ENCODE assay signal across 8 mouse cellular contexts in the genomic region with DNA sequence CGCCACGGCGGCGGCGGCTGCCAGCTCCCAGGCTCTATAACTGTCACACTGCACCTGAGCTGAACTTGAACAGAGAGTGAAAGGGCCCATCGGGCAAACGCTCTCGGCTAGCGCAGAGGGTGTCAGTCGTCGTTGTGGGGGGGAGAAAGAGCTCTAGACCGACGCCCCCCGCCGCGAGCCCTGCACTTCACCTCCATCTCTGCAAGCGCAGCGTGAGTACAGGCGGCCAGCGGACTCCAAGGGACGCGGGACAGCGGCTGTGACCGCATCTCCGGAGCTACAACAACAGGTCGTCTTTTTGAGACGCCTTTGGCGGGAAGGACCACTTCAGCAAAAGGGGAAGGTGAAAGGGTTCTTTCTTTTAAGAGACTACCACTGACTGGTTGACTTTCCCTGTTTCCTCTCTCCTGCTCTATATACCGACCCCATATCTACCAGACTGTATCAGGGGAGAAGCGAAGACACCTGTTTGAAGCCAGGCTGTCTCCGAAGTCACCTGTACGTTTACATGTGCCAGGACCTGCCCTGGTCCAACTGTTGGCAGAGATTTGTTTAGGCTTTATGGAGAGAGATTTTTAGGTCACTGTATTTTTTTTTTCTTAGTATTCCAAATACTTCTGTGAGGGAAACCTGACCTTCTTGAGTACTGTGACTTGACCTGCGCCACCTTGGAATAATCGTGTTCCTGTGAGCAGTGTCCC. TPM values are rescaled to one million over a fixed set of nuclear protein-coding genes. Genes with fewer than 3 reads are reported as not detected.
A peak's percentile ranks its signal among the peaks of the same experiment; 100 is the strongest.
DNase-seq lines count a peak whose midpoint lies in the region; ATAC-seq and TF ChIP-seq lines count a peak whose summit lies in the region.

A gene (plus strand): TSS at position 13 of the 701 bp plus-strand sequence.

- no peaks in the 10 kb centered on the region for H3K9me3 ChIP-seq in lung, embryonic 14.5 days (ENCODE audit: low read depth, low read length)
- no peaks in the 10 kb centered on the region for H3K9me3 ChIP-seq in embryonic facial prominence, embryonic 15.5 days (replicated peaks)
- no peaks in the 10 kb centered on the region for H3K9me3 ChIP-seq in hindbrain, embryonic 13.5 days
- no peaks in the 10 kb centered on the region for H3K9me3 ChIP-seq in liver, embryonic 15.5 days (replicated peaks)

- peak; percentile 14 for DNase-seq in lung, embryonic 14.5 days
- DNase-seq in lung, postnatal 4 days = no peak
- DNase-seq in spleen, adult 12 weeks (ENCODE audit: low spot score) = no peak
- DNase-seq in adrenal gland, adult 8-10 months = no peak
- no peak for DNase-seq in cerebellum, adult 11 months

- peak; percentile 55; the same call in 1 of the 2 replicates for ATAC-seq in lung, embryonic 14.5 days (ENCODE audit: insufficient read depth)
- ATAC-seq in embryonic facial prominence, embryonic 15.5 days (ENCODE audit: insufficient number of reproducible peaks, low FRiP score, low TSS enrichment, low read depth) = 0 out of 2 replicates have a peak, but pooled peaks have one; percentile 57
- ATAC-seq in hindbrain, embryonic 13.5 days (ENCODE audit: low FRiP score) = peak; percentile 71
- no peak for ATAC-seq in liver, embryonic 15.5 days (ENCODE audit: insufficient read depth)

- 9% methylated on average over 34 of the region's 34 CpGs for WGBS in lung, embryonic 14.5 days
- WGBS in embryonic facial prominence, embryonic 15.5 days = 9% methylated on average over 34 of the region's 34 CpGs
- WGBS in hindbrain, embryonic 13.5 days = 11% methylated on average over 34 of the region's 34 CpGs
- WGBS in liver, embryonic 15.5 days (ENCODE audit: insufficient replicate concordance) = 10% methylated on average over 34 of the region's 34 CpGs

- H3K4me1 ChIP-seq in lung, embryonic 14.5 days (ENCODE audit: insufficient read depth) = no peaks in the 10 kb centered on the region
- H3K4me1 ChIP-seq in embryonic facial prominence, embryonic 15.5 days = peaks cover 15% of the 10 kb centered on the region
- H3K4me1 ChIP-seq in hindbrain, embryonic 13.5 days (replicated peaks) = peaks cover 9% of the 10 kb centered on the region
- no peaks in the 10 kb centered on the region for H3K4me1 ChIP-seq in liver, embryonic 15.5 days (replicated peaks)

- peak within 1 kb of the TSS; percentile 52 for H3K9ac ChIP-seq in lung, embryonic 14.5 days
- peak within 1 kb of the TSS; percentile 37; the same call in 1 of the 2 replicates for H3K9ac ChIP-seq in embryonic facial prominence, embryonic 15.5 days
- H3K9ac ChIP-seq in hindbrain, embryonic 13.5 days = peak within 1 kb of the TSS; percentile 87
- H3K9ac ChIP-seq in liver, embryonic 15.5 days = no peak within 1 kb of the TSS

- TF ChIP-seq CTCF in lung, embryonic 14.5 days (IDR thresholded peaks at IDR 0.05; ENCODE audit: low read depth) = no peak

- no peak within 1 kb of the TSS for H3K27ac ChIP-seq in lung, embryonic 14.5 days (ENCODE audit: low read depth)
- H3K27ac ChIP-seq in embryonic facial prominence, embryonic 15.5 days (replicated peaks) = no peak within 1 kb of the TSS
- H3K27ac ChIP-seq in hindbrain, embryonic 13.5 days = peak within 1 kb of the TSS; percentile 92
- H3K27ac ChIP-seq in liver, embryonic 15.5 days (replicated peaks) = no peak within 1 kb of the TSS

- peak within 1 kb of the TSS; percentile 54 for H3K4me3 ChIP-seq in lung, embryonic 14.5 days (ENCODE audit: low read depth, low read length)
- H3K4me3 ChIP-seq in embryonic facial prominence, embryonic 15.5 days (replicated peaks) = peak within 1 kb of the TSS; percentile 64
- H3K4me3 ChIP-seq in hindbrain, embryonic 13.5 days = peak within 1 kb of the TSS; percentile 89
- peak within 1 kb of the TSS; percentile 44 for H3K4me3 ChIP-seq in liver, embryonic 15.5 days (replicated peaks)

- peak within 1 kb of the TSS; percentile 99 for H3K4me2 ChIP-seq in lung, embryonic 14.5 days
- peak within 1 kb of the TSS; percentile 99 for H3K4me2 ChIP-seq in embryonic facial prominence, embryonic 15.5 days (replicated peaks)
- peak within 1 kb of the TSS; percentile 81 for H3K4me2 ChIP-seq in hindbrain, embryonic 13.5 days
- H3K4me2 ChIP-seq in liver, embryonic 15.5 days = peak within 1 kb of the TSS; percentile 63

- peaks cover 26% of the 10 kb centered on the region for H3K27me3 ChIP-seq in lung, embryonic 14.5 days (ENCODE audit: insufficient read depth, low read length)
- peaks cover 31% of the 10 kb centered on the region for H3K27me3 ChIP-seq in embryonic facial prominence, embryonic 15.5 days
- peaks cover 6% of the 10 kb centered on the region for H3K27me3 ChIP-seq in hindbrain, embryonic 13.5 days
- peaks cover 33% of the 10 kb centered on the region for H3K27me3 ChIP-seq in liver, embryonic 15.5 days

- H3K36me3 ChIP-seq in lung, embryonic 14.5 days (ENCODE audit: insufficient read depth) = no peaks in the 10 kb centered on the region
- H3K36me3 ChIP-seq in embryonic facial prominence, embryonic 15.5 days = no peaks in the 10 kb centered on the region
- H3K36me3 ChIP-seq in hindbrain, embryonic 13.5 days = no peaks in the 10 kb centered on the region; the same call in 1 of the 2 replicates
- no peaks in the 10 kb centered on the region for H3K36me3 ChIP-seq in liver, embryonic 15.5 days (replicated peaks)

RNA-seq across cellular contexts. Expression of the gene that starts here (rescaled TPM):
- 0.22 and 0.34 TPM in 2 replicates for polyA plus RNA-seq in lung, embryonic 14.5 days (2014; fragmentation: Nextera tagmentation; extraction: Ambion mirVana)
- polyA plus RNA-seq in embryonic facial prominence, embryonic 15.5 days (2015; fragmentation: Nextera tagmentation; extraction: Ambion mirVana) = 0.96 and 0.98 TPM in 2 replicates
- polyA plus RNA-seq in hindbrain, embryonic 13.5 days (2015; fragmentation: Nextera tagmentation; extraction: Ambion mirVana) = 11.0 and 11.3 TPM in 2 replicates
- polyA plus RNA-seq in liver, embryonic 15.5 days (2015; fragmentation: Nextera tagmentation; extraction: Ambion mirVana) = 0.02 and 0.03 TPM in 2 replicates
- total RNA-seq in adrenal gland, adult 8-10 months (2022) = 1 to 10 TPM; 4.3 to 5.3 (median 4.7) TPM

Comparison
In these comparisons a context has a peak if more than half of its experiments do, and no peak if none do; other contexts are left out.
1. Peak in DNase-seq, ATAC-seq, H3K4me3 ChIP-seq, H3K9ac ChIP-seq and H3K4me2 ChIP-seq in lung, embryonic 14.5 days; RNA of the gene not detected or under 1 TPM.
2. Peak in ATAC-seq, H3K4me3 ChIP-seq, H3K9ac ChIP-seq and H3K4me2 ChIP-seq in embryonic facial prominence, embryonic 15.5 days; RNA of the gene not detected or under 1 TPM.